Mouse (Mus musculus) gastrocnemius, postnatal 4 days (tissue): ENCODE measurements at regions not wholly inside any gene's neighbourhood (a gene's known extent, or its start where the extent isn't known, plus 50 kb on each side); places are given as distances from the start of the nearest gene placed in this dataset.

Source experiments
- DNase-seq, 2 experiments: peaks; one replicate each; pipeline ENCODE4 v3.0.0; 2021 to 2022; ENCODE audit warnings: low spot score in 2 of 2, mixed read lengths in 2 of 2

GRCm38 (mm10) chr9:112608932-112609331, 373.2 kb upstream of the Arpp21 start:
- DNase-seq: no peak

- no peak for DNase-seq
Observed at GRCm38 (mm10) chr9:112607221-112607620, 371.5 kb upstream of the Arpp21 start.

- no peak for DNase-seq
Observed at GRCm38 (mm10) chr9:112595731-112596130, 360.0 kb upstream of the Arpp21 start.

GRCm38 (mm10) chr9:112590241-112590640, 354.5 kb upstream of the Arpp21 start:
- no peak for DNase-seq

GRCm38 (mm10) chr9:112573316-112573715, 337.6 kb upstream of the Arpp21 start:
- no peak for DNase-seq

GRCm38 (mm10) chr9:112561348-112561747, 325.6 kb upstream of the Arpp21 start:
- no peak for DNase-seq

- DNase-seq: no peak
Observed at GRCm38 (mm10) chr9:112560226-112560625, 324.5 kb upstream of the Arpp21 start.

GRCm38 (mm10) chr9:112537924-112538323, 302.2 kb upstream of the Arpp21 start:
- no peak for DNase-seq

- DNase-seq: no peak
Observed at GRCm38 (mm10) chr9:112525377-112525776, 289.6 kb upstream of the Arpp21 start.

GRCm38 (mm10) chr9:112523251-112523650, 287.5 kb upstream of the Arpp21 start:
- no peak for DNase-seq

- DNase-seq: no peak
Observed at GRCm38 (mm10) chr9:112510716-112511115, 275.0 kb upstream of the Arpp21 start.

- no peak for DNase-seq
Observed at GRCm38 (mm10) chr9:112506871-112507270, 271.1 kb upstream of the Arpp21 start.

- DNase-seq: no peak
Observed at GRCm38 (mm10) chr9:112498676-112499075, 262.9 kb upstream of the Arpp21 start.

- DNase-seq: no peak
Observed at GRCm38 (mm10) chr9:112495930-112496527, 260.3 kb upstream of the Arpp21 start.

GRCm38 (mm10) chr9:112490963-112491362, 255.2 kb upstream of the Arpp21 start:
- DNase-seq: no peak

GRCm38 (mm10) chr9:112476644-112477043, 240.9 kb upstream of the Arpp21 start:
- DNase-seq: no peak

- no peak for DNase-seq
Observed at GRCm38 (mm10) chr9:112457594-112457993, 221.9 kb upstream of the Arpp21 start.

- DNase-seq: no peak
Observed at GRCm38 (mm10) chr9:112454706-112455105, 219.0 kb upstream of the Arpp21 start.

GRCm38 (mm10) chr9:112447515-112447914, 211.8 kb upstream of the Arpp21 start:
- DNase-seq: no peak

GRCm38 (mm10) chr9:112446981-112447380, 211.2 kb upstream of the Arpp21 start:
- DNase-seq: no peak

GRCm38 (mm10) chr9:112446027-112446352, 210.3 kb upstream of the Arpp21 start:
- no peak for DNase-seq

- no peak for DNase-seq
Observed at GRCm38 (mm10) chr9:112445230-112446026, 209.7 kb upstream of the Arpp21 start.

- no peak for DNase-seq
Observed at GRCm38 (mm10) chr9:112444220-112444619, 208.5 kb upstream of the Arpp21 start.
